Mouse (Mus musculus): ENCODE measurements around the gene Dynlrb2.

GRCm38 (mm10) chr8:116500057-116500809 is 4.5 kb upstream of the Dynlrb2 start:
- TF ChIP-seq ZNF384 (IDR thresholded peaks at IDR 0.05; ENCODE audit: low read depth, low read length) = no peak
- TF ChIP-seq POLR2AphosphoS2 (IDR thresholded peaks at IDR 0.05; ENCODE audit: low read depth, low read length) = no peak
- TF ChIP-seq CTCF (conservative IDR thresholded peaks at IDR 0.05 in 1 of 2, IDR thresholded peaks at IDR 0.05 in 1 of 2; ENCODE audit: low read depth in 2 of 2, low read length in 2 of 2) = no peak
- TF ChIP-seq JUND (conservative IDR thresholded peaks at IDR 0.05; ENCODE audit: low read depth, low read length) = no peak
- no peak for TF ChIP-seq MYC (IDR thresholded peaks at IDR 0.05; ENCODE audit: low read depth, low read length)
- TF ChIP-seq MAFK (IDR thresholded peaks at IDR 0.05; ENCODE audit: insufficient replicate concordance, low read length) = no peak
- TF ChIP-seq GABPA (IDR thresholded peaks at IDR 0.05; ENCODE audit: insufficient replicate concordance, low read depth, low read length) = no peak
- TF ChIP-seq EP300 (IDR thresholded peaks at IDR 0.05; ENCODE audit: low read length) = no peak

Measured in CH12.LX (cell line).